Mouse (Mus musculus) gastrocnemius, adult 18-20 months (tissue): ENCODE data around the gene Slfn14. TPM values are rescaled to one million over a fixed set of nuclear protein-coding genes. Genes with fewer than 3 reads are reported as not detected.
"Not testable (repeated sequence)": the region's sequence is repeated elsewhere in the genome, so short reads cannot be mapped to it uniquely, and the experiment has no call there.

ENCODE experiments used
- DNase-seq: peaks from one replicate; pipeline ENCODE4 v3.0.0; 2021; ENCODE audit warnings: low spot score
- total RNA-seq, 2 experiments: library from RNA; stranded (reverse); gene quantifications; 2 replicates each; pipeline ENCODE4 v1.2.3; 2021

Slfn14 gene
- total RNA-seq, 2 experiments from 2014 or later, result not detected

DNA sequence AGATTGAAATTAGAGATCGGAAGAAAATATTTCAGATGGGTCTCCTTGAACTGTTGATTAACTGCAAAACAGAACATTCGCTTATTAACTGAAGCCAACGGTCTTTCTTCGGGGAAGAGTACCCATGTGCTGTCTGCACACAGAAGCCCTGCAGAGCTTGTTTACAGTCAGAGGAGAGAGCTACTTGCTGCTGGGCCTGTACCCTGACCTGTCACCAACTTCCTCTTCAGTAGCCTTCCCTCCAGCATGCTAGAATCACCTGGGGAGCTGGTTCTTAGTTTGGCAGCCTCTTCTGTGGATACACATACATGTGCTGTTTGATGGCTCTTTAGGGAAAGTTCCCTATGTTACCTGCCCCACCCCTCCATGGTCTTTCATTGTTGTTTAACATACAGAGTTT is 899 bp downstream of the Slfn14 start:
- DNase-seq, result no peak

DNA sequence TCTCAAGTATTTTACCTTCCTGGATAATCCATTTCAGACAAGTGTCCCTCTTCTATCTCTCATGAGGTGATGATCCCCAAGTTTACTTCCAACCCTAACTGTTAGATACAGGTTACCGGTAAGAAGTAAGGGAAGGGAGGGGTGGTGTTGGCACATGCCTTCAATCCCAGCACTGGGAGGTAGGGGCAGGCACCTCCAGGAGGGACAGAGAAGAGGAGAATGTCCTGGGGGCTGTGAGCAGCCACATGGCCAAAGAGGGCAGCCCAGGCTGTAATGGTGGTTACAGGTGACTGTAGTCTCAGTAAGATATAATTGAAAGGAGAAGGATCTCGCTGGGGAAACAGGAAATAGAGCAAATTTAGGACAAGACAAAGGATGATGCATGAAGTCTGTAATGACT is 4.4 kb downstream of the Slfn14 start:
- DNase-seq, result no peak

DNA sequence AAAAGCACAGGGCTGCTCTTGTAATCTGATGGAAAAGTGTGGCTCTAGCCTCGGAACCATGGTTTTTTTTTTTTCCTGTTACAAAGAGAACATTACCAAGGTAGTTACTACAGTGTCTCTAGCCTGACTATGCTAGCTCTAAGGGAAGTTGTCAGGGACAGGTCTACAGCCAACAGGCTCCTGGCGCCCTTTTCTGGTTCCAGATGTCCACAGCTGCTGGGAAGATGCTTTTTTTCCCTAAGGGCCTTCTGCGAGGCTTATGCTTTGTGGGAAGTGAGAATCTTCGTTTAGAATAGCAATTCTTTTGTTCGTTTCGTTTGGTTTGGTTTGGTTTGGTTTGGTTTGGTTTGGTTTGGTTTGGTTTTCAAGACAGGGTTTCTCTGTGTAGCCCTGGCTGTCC is 6.8 kb downstream of the Slfn14 start:
- DNase-seq, result no peak

DNA sequence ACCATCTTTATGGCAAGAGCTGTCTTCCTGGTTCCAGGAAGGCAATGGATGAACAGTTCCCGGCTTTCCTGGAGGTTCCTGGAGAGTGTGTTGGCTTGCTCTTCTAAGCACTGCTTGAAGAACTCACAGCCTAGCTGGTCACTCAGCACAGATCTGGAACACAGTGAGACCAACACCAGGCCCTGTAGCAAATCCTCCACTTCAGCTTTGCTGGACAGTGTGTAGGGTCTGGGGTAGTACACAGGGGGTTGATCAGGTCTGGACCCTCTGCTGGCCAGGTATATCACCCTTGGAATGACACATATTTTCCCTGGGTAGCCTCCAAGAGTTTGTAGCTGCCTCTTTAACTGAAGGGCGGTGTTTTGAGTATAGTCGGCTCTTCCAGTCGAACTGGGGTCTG is 7.5 kb downstream of the Slfn14 start:
- no peak for DNase-seq

DNA sequence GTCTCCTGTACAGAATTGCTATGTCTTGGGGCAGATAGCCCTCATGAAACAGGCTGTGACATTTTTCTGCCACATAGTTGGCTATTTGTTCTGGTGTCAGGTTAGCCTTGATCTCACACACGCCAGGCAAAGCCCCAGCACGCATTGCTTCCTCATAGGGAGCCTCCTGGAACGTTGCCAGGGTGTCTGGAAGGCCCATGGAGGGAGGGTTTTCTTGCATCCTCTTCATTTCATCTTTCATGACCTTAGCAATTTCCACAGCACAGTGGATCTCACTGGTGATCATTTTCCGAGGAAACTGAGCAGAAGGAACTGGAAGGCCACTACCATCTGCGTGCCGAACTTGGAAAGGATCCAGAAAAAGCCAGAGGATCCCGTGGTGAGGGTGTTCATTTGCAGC is 10.3 kb downstream of the Slfn14 start:
- no peak for DNase-seq

DNA sequence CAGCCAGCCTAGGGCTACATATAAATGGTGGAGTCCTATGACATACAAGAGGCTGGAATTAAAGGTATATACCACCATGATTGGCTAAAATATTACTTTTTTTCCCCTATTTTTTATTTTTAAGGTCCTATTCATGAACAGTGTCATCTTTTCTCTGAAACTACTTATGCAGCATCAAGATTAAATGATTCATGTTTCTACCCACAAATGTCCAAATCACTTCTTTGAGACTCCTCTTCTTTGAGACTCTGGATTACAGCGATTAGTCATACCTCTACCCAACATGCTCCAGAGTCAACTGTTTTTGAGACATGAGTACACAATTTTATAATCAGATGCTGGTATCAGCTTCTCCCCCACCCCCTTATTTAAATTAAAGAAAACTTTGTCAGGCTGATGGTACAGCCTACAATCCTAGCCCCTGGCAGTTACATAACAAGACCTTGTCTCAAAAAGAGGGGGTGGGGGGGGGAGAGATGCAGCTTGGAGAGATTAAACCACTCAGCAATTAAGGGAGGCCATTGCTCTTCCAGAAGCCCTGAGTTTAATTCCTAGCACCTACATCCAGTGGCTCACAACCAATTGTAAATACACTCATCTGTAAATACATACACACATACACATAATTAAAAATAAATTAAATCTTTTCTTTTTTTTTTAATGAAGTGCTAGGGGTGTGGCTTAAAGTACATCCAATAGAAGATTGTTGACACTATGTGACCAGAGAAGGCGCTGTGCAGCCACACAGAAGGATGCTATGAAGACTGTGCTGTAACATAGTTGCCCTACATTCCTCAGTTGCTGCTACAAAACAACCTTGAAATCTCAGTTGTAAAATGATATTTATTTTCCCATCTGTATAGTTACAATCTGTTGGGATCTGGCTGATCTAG is 14.3 kb downstream of the Slfn14 start:
- peak; percentile 18 for DNase-seq

DNA sequence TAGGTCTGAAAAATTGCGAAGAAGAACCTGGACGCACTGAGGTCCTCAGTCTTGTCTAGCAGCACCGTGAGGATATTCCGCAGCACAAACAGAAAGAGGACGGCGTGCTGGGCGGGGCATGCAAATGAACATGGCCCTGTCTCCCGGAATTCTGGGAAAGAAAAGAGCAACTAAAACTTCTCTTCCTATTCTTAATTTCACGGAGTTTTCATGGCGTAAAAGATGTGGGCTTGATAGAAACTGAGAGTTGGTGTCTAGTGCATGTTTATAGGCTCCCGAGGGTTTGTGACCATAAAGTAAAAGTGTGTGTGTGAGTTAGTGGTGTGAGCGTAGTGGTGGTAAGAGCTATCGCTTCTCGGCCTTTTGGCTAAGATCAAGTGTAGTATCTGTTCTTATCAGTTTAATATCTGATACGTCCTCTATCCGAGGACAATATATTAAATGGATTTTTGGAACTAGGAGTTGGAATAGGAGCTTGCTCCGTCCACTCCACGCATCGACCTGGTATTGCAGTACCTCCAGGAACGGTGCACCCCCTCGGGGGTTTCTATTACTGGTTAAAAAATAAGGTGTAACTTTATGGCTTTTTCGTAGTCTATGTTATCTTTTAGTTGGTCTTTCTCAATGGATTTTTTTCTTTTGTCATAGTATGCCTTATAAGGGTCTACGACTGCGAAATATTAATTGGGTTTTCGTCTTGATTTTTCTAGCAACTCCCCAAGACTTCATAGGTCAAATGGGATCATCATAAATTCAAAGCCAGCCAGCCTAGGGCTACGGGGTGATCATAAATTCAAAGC is 15.2 kb downstream of the Slfn14 start:
- DNase-seq, result peak; percentile 76

DNA sequence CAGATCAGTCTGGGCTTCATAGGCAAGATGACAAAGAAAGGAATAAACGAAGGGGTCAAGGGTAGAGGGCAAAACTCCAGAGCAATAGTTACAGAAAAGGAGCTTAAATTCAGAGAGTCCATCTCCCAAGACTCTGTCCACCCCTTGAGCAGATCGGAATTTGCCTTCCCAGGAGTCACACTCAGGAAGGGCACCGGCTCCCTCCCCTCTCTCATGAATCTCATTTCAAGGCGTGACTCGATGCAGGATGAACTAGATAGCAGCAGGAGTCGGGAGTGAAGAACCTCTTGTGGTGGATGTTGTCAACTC is 15.7 kb downstream of the Slfn14 start:
- DNase-seq, result no peak

DNA sequence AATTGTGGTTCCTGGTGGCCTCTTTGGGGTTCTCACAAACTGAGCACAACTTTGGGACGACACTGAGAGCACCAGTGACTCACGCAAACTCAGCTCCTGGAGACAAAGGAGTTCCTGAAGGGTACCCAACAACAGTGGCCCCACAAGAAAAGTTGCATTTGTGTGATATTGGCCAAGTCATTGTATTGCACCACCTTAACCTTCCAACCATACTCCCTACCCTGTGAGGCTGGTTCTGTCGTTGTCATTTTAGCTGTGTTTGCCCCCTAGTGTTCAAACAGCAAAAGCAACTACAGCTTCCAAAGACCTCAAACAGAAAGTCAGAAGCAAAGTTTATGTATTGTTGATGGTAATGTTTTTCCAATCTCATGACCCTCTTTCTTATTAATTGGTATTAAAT is 23.4 kb downstream of the Slfn14 start:
- no peak for DNase-seq

DNA sequence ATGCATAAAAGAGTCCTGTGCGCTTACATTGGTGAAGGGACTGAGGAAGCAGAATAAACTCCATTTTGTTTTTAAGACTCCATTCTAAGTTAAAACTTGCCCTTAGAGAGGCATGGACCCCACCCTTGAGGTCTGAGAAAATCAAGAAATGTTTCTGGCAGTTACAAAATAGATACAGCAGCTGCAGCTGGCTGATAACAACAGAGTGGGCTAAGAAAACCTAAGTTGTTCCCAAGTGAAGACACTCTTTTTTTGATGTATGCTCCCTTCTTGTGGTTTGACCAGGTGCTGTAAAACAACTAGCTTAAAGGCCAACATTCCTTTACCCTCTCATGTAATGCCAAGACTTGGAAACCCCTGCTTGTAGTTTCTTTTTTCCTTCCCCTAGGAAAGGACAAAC is 23.9 kb downstream of the Slfn14 start:
- no peak for DNase-seq

DNA sequence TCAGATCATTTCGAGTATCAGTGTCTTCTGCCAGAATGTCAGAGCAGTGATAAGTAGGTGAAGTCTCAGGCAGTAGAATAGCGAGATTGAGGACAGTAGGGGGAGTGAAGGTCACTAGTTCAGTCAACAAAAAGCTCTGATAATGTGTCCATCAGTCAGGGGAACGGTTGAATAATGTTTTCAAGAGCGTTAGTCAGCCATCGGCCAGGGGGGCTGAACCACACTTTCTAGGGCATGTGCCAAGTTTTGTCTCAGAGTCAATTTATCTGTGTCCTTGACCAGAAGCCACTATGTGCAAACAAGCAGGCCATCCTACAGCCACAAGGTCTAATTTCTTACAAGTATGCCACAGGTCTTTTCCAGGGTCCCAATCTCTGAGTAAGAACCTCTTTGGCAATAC is 29.3 kb downstream of the Slfn14 start:
- DNase-seq, result not testable (repeated sequence)

DNA sequence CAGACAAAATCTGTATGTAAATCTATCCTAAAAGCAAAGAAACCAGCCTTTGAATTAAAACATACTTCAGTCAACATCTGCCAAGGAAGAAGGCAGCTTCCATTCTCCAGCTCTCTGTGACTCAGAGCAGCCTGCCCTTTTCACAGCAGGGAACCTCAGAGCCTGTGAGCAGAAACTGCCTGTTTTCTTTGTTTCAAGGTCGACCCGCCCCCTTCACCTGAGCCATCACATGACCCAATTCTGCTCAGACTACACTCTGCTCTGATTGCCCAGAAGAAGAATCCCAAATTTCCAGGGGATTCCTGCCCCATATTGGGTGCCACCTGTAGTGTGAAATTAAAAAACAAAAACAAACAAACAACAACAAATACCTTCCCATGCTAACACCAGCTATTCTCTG is 46.7 kb downstream of the Slfn14 start:
- DNase-seq, result no peak

DNA sequence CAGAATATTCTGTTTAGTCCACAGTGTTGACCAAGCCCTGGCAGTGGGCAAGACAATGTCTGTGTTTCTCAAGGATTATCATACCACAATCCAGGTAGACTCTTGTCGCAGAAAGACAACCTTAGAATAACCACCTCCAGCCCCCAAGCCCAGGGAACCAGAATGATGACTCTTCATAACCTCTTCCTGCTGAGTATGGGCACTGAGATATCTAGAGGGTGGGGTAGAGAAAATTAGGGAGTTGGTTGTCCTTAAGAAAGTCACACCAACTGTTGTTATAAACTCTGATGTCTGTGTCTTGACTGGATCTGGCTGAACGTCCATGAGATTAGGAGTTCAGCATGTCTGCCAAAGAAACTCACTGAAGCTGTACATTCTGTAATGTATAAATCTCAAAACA is 48.1 kb downstream of the Slfn14 start:
- DNase-seq, result no peak

DNA sequence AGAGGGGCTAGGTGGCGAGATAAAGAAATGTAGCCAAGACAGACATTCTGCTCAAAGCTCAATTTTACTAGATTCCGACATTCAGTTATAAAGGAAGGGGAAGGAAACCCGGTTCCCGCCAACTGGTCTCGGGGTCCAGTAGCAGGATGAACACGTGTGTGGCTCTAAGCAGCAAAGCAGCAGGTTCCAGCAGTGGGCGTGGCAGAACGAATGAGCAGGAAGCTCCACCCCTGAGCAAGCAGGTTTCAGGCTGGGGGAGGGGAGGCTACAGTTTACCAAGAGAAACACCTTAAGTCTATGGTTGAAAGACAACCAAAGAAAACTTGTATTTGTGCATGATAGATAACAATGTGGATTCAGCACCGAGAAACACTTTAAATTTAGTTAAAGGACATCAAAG is 49.1 kb downstream of the Slfn14 start:
- not testable (repeated sequence) for DNase-seq

DNA sequence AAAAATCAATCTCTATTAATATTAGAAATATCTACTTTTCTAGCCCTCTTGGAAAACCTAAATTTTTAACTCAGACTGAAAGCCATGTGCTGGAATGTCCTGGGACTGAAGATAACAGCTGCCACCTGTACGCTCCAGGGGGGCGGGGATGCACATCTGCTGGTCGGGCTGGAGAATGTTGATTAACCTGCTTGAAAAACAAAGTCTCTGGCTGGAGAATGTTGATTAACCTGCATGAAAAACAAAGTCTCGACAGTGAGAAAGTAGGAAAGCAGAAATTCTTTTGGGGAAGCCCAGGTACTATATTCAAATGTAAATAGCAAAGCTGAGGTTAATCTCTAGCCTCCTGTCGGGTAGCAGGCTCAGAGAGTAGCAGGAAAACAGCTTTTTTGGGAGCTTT is 52.9 kb downstream of the Slfn14 start:
- not testable (repeated sequence) for DNase-seq

DNA sequence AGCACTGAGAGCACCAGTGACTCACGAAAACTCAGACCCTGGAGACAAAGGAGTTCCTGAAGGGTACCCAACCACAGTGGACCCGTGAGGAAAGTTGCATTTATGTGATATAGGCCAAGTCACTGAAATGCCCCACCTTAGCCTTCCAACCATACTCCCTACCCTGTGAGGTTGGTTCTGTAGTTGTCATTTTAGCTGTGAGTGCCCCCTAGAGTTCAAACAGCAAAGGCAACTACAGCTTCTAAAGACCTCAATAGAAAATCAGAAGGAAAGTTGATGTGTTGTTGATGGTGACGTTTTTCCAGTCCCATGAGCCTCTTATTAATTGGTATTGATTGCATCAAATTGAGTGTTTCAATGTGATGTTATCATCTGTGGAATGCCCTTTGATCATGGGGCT is 55.6 kb downstream of the Slfn14 start:
- DNase-seq, result no peak

DNA sequence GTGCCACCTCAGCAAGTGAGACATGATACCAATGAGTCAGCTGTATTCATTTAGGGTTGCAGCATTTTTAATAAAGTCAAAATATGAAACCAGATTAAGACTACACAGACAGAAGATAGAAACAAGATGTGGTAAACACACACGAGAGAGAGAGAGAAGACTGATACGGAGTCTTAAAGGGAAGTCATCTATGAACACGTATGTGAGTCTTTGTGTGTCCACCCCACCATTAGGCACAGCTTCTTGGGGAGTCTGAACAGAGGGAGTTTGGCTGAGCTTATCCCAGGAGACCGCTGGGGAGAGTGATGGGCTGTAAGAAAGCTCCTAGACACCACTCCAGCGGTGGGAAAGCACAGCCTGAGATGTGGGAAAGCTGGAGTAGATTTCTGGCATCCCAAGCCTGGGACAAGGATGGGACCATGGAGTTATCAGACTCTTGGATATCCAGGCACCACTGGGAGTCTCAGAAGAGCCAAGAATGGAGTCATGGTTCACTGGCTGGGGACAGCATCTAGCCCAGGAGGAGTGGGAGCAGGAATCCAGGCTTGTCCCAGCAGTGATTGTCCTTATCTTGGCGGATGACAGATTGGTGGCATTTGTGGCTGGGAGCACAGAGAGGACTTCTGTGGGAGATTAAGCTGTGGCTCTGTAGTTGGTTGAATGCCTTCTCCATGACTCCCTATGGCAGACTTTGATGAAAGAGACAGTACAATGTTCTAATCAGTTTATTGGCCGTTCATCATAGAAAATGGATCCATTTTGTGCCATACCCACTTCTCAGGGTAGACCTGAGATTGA is 58.4 kb downstream of the Slfn14 start:
- no peak for DNase-seq

DNA sequence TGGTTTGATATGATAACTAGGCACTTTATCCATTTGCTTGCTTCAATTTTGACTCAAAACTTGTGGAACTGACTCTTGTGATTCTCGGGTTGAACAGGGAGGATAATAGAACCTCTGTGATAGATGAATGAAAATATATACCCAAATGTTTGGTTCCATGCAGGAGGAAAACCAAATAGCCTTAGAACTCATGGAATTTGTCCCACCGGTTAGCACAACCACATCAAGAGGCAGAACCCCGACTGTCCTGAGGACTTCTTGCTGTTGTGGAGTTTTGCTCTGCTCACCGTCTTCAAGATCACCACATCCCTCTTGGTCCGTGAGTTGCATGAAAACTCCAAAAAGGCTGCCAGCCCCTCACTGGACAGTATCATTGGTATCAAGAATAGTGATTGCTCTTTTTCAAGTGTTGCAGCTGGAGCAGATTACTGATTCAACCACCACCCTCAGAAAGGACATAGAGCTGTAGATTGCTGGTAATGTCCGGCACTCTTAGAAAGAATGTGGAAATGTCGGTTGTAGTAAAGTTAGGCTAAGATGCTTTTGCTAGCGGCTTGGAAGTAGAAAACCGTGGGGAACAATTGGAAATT is 61.1 kb downstream of the Slfn14 start:
- no peak for DNase-seq
